Mouse (Mus musculus): ENCODE results near the gene Acot6.

DNA sequence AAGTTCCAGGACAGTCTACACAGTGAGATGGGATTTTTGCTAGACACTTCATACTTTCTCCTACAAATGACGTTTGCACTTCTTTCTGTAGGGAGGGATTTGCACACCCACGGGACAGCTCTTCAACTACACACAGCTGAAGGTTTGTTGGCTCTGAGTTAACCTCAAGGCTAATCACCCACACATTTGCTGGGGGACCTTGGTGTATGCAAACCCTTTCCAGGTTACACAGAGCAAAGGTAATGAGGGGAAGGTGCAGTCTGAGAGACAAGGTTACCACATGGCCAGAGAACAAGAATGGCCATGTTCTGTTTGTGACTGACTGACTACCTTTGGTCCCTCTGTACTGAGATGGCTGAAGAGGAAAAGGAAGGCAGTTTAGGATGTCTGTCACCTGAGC, 16.6 kb upstream of the Acot6 start:
- TF ChIP-seq CTCF (IDR thresholded peaks at IDR 0.05; ENCODE audit: control insufficient read depth, insufficient read depth, low read length) (no peak), POLR2A (IDR thresholded peaks at IDR 0.05; ENCODE audit: borderline replicate concordance, control insufficient read depth, low read depth, low read length) (no peak)
